Mouse (Mus musculus): ENCODE measurements at regions not wholly inside any gene's neighbourhood (a gene's known extent, or its start where the extent isn't known, plus 50 kb on each side); places are given as distances from the start of the nearest gene placed in this dataset.

DNA sequence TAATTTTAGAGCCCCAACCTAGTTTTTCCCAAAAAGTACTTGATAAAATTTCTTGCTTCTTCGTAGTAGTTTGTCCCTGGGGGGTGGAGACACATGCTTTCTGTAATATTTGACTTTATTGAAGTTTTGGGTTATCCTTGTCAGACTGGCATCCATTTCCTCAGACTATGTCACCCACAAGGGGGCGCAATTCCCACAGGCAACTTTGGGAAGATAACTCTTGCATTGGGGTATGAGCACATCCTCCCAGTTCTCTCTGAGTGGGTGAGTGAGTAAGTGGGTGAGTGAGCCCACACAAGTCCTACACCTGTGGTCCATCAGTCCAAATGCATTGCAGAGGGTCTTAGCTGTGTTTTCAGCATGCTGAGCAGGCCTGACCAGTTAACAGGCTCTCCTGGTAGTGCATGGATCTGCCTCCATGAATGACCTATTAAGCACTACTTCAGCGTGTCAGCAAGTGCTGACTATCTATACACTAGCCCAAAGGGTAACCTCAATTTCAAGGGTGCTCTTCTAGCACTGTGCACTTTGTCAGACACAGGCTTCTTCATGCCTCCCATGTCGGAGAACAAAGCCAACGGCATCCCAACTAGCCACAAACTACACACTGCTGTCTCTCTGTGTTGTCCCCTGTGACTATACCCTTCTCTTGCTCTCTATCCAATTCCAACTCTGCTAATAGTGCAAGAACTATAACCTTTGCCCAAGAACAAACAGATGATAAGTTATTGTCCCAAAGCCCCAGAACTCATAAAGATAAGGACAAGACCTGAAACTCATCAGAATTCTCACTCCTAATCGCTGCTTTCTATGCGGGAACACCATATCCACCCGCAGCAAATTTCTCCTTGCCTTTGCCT lies 275.6 kb upstream of the Tsc22d2 start:
- DNase-seq = peak; percentile 42 to 63
- intact Hi-C loops (cut with DNase I) = no loop called here

DNA sequence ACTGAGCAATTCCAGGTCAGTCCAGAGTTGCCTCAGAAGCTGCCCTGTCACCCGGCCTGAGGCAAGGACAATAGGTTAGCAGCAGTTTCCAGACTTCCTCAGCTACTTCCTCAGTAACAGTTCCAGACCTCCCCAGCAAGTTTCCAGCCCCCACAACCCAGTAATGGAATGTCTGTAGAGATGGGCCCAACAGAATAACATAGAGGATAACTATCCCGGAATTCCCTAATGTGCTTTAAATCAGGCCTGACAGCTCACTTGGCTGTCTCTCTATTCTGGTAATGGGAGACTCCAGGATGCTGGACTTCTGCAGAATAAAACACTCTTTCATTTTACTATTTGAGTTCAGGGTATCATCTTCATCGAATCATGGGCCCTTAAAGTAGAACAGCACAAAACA lies 268.4 kb upstream of the Tsc22d2 start:
- intact Hi-C loops (cut with DNase I) = no loop called here
- no peak for DNase-seq

DNA sequence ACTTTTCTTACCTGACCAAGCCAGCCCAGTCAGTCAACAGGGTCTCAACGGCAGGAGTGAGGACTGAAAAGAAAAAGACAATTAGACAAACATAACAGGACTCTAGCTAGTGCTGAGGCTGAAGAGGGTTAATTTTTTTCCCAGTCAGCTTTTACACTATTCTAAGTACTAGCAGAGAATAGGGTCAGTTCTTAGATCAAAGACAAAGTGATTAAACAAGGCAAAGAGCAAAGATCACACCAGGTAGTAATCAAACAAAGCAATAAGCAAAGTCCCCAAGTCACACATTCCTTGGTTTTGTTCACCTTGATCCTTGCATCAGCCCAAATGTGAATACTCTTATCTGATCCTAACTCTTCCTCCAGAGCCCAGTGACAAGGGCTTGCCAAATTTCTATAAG lies 267.8 kb upstream of the Tsc22d2 start:
- intact Hi-C loops (cut with DNase I) = no loop called here

DNA sequence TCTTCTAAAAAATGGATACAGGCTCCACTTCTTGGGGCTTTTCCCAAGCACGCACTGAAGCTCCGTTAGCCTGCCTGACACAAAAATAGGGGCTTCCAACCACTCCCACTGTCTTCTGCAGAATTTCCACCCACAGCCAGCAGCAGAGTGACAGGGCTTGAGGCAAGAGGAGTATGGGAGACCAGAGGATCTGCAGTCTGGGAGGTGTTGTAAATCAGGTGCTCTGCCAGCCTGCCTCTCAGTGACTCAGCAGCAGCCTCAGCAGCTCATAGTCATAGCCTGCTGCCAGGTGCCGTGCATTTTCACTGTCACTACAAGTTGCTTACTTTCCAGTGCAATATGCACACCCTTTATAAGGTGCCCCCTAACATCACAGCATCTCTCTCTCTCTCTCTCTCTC lies 261.4 kb upstream of the Tsc22d2 start:
- intact Hi-C loops (cut with DNase I) = no loop called here
- DNase-seq = no peak

More for the DNA sequence above, 267.8 kb upstream of the Tsc22d2 start:
- DNase-seq = no peak

DNA sequence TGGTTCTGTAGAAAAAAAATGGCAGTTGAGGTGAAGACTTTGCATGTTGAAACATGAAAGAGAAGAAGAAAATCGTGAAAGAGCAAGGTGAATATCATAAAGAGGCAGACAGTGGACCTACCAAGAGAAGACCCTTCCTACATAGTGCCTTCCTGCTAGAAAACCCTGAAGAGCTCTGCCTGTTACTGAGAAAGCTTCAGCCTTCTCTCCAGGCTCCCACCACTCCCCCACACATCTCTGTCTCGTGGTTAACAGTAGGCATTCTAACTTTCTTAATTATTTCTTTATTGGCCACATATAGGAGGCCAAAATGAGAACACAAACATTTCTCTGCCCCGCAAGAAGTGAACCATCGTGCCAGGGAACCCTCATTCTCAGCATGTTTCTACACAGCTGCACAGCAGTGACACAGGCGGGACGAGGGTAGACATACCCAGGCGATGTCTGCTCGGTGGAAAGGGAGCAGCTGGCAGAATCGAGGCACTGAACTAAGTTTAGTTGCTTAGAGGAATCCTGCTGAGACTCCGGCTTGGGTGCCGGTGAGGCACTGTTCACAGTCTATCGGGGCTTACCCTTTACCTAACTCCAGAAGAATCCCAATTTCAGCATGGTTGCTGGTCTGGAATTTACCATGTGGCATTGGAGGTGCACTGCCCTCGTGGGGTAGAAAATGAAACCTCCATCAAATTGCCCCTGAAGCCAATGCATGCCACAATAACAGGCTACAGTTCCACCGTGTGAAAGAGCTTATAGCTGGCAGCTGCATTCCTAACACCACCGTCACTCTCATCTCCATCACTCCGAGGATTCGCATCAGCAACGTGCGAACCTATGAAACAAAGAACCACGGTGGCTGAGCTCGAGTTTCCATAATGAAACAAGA lies 260.4 kb upstream of the Tsc22d2 start:
- DNase-seq = no peak
- intact Hi-C loops (cut with DNase I) = no loop called here

DNA sequence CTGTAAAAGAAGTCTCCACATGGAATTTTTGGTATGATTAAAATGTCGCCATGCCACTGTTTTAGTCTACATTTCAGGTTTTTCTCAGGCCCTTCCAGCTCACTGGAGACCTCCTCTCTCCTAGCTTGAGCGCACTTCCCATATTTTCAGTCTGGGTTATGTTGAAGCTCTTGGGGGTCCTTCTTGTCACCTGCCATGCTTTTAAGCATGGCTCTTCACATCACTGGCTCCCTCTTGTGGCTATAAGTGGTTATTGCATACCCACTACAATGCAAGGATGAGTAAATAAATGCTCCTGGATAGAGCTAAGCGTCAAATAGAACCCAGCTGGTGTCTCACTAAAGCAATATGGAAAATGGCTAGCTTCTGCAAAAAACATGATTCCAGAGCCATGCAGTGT lies 255.1 kb upstream of the Tsc22d2 start:
- peak in 1 of 2 experiments; percentile 40 for DNase-seq
- intact Hi-C loops (cut with DNase I) = no loop called here

DNA sequence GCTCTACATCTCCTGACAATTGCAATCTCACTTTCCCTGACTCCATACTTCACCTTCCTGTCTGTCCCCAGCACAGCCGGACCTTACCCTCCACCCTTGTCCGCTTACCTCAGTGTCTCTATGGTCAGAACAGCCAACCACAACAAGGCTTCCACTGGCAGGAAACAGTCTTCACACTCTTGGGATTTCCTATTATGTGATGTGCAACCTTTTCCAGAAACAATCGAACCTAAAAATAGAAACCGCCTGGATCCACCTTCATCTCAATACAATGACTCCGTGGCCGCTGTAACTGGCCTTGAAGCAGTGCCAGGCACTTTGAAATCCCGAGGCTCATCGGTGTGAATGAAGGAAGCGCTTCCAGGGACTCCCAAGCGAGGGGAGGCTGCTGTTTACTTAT lies 252.3 kb upstream of the Tsc22d2 start:
- DNase-seq = peak; percentile 66 to 67
- intact Hi-C loops (cut with DNase I) = loop anchor here (2.0 to 10.0 kb wide), 4 partner anchors 143 to 623 kb away; partner anchors contain the start of gene Tsc22d2

DNA sequence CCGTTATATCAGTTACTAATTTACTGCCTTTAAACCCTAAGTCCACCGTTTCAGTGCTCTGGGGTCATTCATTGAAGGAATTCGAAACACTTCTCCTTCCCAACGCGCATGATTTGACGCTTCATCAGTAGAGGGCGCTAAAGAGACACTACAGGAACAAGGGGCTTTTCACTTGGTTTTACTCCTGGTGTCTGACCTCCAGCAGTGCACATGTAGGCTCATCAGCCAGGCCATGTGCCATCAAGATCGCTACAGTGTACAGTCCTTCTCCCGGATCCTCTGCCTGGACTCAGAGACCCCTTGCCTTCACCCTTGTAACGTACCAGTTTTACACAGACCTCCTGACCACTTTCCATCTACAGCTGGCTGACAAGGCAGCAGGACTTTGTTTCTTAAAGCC lies 250.7 kb upstream of the Tsc22d2 start:
- intact Hi-C loops (cut with DNase I) = loop anchor here (1.0 to 10.0 kb wide), 5 partner anchors 141 to 621 kb away; partner anchors contain the start of gene Tsc22d2
- DNase-seq = peak; percentile 87 to 92

DNA sequence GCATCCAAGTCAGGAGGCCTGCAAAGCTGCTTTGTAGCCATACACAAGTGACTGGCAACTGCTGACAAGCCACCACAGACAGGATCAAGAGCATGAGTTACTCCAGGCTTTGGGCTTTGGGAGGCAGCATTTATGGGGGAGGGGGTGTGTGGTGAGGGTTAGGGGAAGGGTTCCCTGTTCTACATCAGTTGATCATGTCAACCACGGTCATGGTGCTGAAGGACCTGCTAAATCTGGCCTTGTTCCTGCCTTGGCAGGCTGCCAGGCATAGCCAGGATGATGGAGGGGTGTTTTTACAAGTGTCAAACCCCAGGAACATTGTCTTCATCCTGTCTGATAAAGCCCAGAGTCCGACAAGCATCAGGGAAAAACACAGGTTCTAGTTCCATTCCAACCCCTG lies 247.9 kb upstream of the Tsc22d2 start:
- DNase-seq = peak in 1 of 2 experiments; percentile 32
- intact Hi-C loops (cut with DNase I) = loop anchor here (10.0 kb wide), 2 partner anchors 138 to 618 kb away; no protein-coding TSS in a partner anchor

DNA sequence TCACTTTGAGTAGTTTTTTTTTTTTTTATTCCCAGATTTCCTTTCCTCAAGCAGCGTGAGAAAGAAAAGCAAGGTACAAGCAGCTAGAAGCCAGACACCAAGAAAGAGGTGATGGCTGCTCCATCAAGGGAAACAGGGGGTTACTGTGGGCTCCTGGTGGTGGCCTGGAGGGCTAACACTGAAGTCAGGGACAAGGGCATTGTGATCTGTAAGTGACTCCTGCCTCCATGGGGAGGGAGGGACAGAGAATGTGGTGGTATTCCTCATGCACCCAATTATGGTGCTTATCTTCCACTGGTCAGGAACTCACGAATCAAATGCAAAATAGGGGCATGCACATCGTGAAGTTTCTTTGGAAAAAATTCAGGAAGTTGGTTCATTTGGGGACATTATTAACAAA lies 247.4 kb upstream of the Tsc22d2 start:
- DNase-seq = no peak
- intact Hi-C loops (cut with DNase I) = loop anchor here (10.0 kb wide), 2 partner anchors 138 to 618 kb away; no protein-coding TSS in a partner anchor

DNA sequence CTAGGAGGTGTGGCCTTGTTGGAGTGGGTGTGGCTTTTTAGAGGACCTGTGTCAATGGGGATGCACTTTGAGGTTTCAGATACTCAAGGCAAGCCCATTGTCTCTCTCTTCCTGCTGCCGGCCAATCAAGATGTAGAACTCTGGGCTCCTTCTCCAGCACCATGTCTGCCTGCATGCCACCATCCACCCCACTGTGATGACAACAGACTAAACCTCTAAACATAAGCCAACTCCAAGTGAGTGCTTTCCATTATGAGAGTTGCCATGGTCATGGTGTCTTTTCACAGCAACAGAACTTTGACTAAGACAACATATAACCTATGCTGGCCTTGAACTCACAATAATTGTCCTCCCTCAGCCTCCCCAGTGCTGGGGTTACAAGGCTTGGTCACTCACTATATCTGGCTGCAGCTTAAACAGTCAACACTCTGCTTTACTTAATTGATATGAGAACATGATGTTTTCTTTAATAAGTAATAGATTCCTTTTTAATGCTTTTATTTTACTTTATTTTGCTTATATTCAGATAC lies 246.7 kb upstream of the Tsc22d2 start:
- intact Hi-C loops (cut with DNase I) = loop anchor here (10.0 kb wide), 2 partner anchors 137 to 617 kb away; no protein-coding TSS in a partner anchor

DNA sequence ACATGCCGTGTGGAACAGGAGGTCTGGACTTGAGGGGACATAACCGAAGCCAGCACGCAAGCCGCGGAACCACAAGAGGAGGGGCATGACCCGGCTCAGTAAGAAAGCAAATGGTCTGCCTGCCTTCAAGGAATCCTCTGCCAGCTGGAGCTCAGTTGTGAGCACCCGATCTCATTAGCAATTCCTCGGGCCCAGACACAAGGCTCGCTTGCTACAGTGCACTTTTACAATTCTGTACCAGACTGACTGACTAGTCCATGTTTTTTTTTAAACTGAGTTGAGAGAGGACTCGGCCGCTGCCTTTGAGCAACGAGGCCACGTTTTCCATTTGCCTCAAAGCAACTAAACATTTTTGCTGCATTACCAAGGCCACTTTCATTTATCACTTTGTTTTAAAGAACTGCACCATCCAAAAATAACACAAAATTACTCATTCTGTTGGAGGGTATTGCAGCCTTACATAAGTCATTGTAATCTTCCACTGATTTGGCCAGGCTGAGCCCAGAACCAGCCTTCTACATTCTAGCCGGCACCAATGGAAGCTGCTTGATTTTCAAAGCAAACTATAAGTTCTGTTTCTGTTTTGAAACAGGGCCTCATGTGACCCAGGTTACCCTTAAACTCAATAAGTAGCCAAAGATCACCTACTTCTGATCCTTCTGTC lies 245.9 kb upstream of the Tsc22d2 start:
- intact Hi-C loops (cut with DNase I) = loop anchor here (10.0 kb wide), 2 partner anchors 136 to 616 kb away; no protein-coding TSS in a partner anchor
- peak; percentile 34 to 45 for DNase-seq

More for the DNA sequence above, 246.7 kb upstream of the Tsc22d2 start:
- no peak for DNase-seq

DNA sequence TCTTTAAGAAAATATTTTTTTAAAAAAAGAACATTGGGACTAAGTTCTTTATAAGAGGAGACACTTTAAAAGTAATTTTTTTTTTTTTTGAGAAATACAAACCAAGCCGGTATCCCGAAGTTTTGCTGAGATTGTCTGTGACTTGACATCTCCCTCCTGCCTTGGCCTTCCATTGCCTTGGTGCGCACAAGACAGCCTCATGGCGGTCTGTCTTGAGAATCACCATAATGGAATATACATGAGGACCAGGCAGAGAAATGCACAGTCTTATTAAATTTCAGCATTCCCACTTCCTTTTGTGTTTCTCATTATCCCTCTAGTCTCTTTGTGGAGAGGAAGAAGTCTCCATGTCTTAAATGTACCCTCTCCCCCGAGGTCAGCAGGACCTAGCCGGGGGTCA lies 244.7 kb upstream of the Tsc22d2 start:
- no peak for DNase-seq
- intact Hi-C loops (cut with DNase I) = loop anchor here (10.0 kb wide), 2 partner anchors 135 to 615 kb away; no protein-coding TSS in a partner anchor

DNA sequence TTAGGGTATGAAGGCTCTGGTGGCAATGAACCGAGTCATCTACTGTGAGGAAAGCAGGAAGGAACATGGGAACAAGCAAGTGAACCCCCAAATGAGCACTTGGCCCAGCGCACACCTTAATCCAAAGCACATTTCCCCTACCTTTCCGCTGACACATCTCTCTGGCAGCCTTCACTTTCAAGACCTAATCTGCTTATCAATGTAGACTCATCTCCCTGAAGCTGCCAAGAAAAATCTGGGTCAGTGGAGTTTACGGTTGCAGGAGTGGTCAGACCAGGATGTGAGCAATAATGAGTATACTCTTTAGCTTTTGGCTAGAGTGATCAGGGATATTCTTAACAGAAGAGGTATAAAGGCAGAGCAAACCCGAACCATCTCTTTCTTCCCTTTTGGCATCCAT lies 242.4 kb upstream of the Tsc22d2 start:
- DNase-seq = no peak
- intact Hi-C loops (cut with DNase I) = no loop called here

DNA sequence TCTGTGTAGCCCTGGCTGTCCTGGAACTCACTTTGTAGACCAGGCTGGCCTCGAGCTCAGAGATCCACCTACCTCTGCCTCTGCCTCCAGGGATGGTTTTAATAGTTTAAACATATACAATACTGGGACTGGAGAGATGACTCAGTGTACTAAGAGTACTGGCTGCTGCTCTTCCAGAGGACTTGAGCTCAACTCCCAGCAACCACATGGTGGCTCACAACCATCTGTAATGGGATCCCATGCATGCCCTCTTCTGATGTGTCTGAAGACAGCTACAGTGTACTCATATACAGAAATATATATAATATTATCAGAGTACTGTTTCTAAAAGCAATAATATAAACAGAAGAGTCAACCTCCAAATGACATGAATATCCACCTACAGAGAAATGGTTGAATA lies 240.7 kb upstream of the Tsc22d2 start:
- DNase-seq = no peak
- intact Hi-C loops (cut with DNase I) = no loop called here

DNA sequence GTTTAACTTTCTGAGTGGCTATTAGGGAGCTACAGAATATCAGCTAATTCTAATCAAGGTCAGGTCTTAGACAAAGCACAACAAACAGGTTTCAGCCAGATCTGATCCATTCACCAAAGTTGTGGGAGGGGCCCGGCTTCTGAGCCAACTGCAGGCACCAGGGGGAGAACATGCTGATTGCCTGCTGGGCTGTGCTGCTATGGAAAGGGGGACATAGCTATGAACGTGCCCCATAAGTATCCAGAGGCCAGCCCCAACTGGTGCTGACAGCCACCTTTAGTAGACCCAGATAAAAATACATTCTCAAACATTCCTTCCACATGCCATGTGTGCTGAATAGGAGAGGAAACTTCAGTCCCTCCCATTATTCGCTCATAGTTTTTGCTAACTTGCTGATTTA lies 232.8 kb upstream of the Tsc22d2 start:
- peak in 1 of 2 experiments; percentile 42 for DNase-seq
- intact Hi-C loops (cut with DNase I) = no loop called here

DNA sequence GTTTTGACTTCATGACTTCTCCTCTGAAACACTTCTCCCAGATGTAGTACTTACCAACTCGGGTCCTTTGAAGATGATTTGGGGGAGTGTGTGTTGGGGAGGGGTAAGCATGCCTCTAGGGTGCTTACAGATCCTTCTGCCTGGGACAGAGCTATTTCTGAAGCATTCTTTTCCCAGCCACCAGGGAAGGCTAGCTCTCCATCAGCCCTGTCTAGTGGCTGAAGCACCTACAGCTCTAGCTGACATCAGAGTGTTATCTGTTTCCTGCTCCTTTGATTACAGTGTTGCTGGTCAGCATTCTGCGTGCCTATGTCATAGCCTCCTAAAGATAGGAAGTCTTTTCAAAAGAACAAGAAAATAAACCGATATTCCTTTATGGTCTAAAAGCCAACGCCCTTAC lies 232.2 kb upstream of the Tsc22d2 start:
- no peak for DNase-seq
- intact Hi-C loops (cut with DNase I) = no loop called here

DNA sequence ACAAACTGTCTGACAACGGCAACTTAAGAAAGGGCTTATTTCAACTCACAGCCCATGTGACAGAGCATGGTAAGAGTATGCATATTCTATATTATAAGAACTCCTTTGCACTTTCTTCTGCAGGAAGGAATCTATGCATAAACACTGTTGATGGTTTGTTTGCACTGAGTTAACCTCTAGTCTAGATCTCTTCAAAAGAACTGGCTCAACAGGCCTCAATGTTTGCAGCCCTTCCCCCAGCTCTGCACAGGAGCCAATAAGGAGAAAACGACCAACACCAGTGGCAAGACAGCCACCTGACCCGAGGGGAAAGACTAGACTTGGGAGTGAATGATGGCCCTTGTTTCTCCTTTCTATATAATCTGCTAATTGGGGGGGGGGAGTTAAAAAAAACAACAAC lies 231.2 kb upstream of the Tsc22d2 start:
- intact Hi-C loops (cut with DNase I) = no loop called here
- no peak for DNase-seq

DNA sequence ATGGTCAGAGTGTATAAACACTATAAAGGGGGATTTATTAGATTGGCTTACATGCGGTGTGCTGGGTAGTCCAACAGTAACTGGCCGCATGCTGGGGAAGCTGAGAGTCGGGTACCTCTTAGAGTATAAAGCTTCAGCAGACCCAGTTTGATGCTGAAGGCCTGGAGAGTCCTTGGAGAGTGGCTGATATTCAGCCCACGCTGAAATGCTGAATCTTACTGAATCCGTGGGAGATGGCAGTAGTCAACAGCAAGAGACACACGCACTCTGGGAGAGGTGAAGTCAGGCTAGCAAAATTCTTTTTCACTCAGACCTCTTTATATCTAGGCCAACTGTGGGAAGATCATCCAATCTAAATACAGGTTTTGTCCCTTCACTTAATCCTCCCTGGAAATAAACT lies 214.1 kb upstream of the Tsc22d2 start:
- intact Hi-C loops (cut with DNase I) = no loop called here
- DNase-seq = no peak

DNA sequence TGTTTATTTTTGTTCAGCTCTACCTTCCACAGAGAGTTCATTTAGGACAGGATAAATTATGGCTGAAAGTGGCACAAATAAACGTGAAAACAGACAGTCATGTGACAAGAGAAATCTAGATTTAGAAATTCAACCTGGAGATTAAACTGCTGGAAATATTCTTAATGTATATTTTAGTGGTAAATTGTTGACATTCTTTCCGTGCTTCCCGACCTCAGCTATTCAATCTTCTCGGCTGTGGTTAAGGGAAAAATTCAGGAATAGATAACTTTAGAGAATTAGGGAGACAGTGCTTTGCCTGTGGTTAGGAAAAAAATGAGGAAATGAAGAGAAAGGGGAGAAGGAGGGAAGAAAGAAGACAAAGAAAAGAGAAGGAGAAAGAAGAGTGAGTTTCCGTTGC lies 211.7 kb upstream of the Tsc22d2 start:
- intact Hi-C loops (cut with DNase I) = no loop called here
- no peak for DNase-seq
